Mouse (Mus musculus): ENCODE data around the gene Prr29. TPM values are rescaled to one million over a fixed set of nuclear protein-coding genes. Genes with fewer than 3 reads are reported as not detected.

Prr29 gene
- total RNA-seq (2023): not detected in 4 replicates

DNA sequence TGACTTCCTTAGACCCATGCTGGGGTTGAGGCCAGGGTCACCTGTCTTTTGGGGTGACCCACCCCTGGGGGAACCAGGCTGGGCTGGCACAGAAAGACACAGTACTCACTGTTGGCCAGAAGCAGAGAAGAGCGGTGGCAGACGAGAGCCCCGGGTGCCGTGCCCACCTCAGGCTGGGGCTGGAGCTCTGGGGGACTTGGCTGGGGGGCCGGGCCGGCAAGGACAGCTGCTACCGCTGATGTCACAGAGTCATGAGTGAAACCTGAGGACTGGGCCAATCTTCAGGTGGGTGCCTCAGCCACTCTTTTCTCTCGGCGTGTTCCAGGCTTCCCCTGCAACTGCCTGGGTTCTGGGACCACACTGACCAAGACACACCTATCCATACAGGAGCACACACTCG, at the start of gene Prr29:
Prr29 (plus strand) TSS at position 107 of the 400 bp plus-strand sequence.

DNA sequence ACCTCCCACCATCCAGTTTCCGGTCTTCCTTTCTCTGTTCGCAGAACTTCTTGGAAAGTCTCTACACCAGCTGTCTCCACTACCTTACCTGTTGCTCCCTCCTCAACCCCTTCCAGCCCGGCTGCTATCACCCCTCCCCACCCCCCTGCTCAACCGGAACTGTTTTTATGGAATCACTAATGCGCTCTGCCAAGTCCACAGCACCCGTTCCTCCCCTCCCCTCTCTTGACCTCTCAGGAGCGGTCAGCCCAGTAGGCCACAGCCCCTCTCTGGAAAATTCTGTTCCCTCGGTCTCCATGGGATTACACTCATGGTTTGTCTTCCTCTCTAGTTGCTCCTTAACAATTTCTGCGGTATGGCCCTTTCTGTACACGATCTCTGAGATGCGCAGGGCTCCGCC, 12.1 kb upstream of the Prr29 start, which contains the start of gene Scn4a:
Scn4a (minus strand) TSS at position 101 of the 400 bp plus-strand sequence.

DNA sequence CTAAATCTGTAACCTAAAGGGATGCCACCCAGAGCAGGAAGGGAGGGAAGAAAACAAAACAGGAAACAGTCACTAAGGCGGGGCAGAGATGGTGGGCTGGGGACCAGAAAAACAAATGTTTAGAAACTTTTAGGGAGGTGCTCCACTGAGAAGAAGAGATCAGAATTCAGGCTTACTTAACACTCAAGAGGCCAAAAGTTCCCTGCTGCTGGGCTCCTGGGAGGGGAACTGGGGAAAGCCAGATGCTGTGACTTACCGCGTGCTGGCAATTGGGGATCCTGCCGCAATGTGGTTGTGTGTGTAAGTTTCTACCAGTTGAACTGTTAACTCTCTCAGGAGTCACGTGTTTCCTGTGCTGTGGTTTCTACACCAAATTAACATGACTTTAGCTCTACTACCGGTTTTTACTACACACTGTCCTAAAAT, 22.5 kb downstream of the Prr29 start, which contains the start of gene Icam2:
Icam2 (minus strand) TSS at position 285 of the 426 bp plus-strand sequence.

Other genes with a start within 250 kb of the Prr29 start
- 6.0 to 12.4 TPM (median 8.7 TPM) in 4 replicates for gene Gm10840, start 204.6 kb upstream of the Prr29 start, total RNA-seq (2023)
- gene Limd2, start 204.6 kb upstream of the Prr29 start, total RNA-seq (2023): 449 to 469 TPM (median 459 TPM) in 4 replicates
- 40.6 to 45.5 TPM (median 44.0 TPM) in 4 replicates for gene Strada, start 163.3 kb upstream of the Prr29 start, total RNA-seq (2023)
- gene Ccdc47, start 149.1 kb upstream of the Prr29 start, total RNA-seq (2023): 34.5 to 46.0 TPM (median 40.2 TPM) in 4 replicates
- gene Ddx42, start 148.5 kb upstream of the Prr29 start, total RNA-seq (2023): 62.9 to 70.1 TPM (median 66.8 TPM) in 4 replicates
- 56.4 to 76.1 TPM (median 69.5 TPM) in 4 replicates for gene Ftsj3, start 109.4 kb upstream of the Prr29 start, total RNA-seq (2023)
- 48.0 to 55.8 TPM (median 52.8 TPM) in 4 replicates for gene Psmc5, start 109.3 kb upstream of the Prr29 start, total RNA-seq (2023)
- gene Smarcd2, start 92.5 kb upstream of the Prr29 start, total RNA-seq (2023): 139 to 173 TPM (median 145 TPM) in 4 replicates
- 0.32 to 0.42 TPM (median 0.41 TPM) in 3 of 4 replicates, not detected in the other for gene Tcam1, start 88.8 kb upstream of the Prr29 start, total RNA-seq (2023)
- gene Gh, start 63.6 kb upstream of the Prr29 start, total RNA-seq (2023): 8.6 to 12.0 TPM (median 11.0 TPM) in 4 replicates
- 1,261 to 1,403 TPM (median 1,279 TPM) in 4 replicates for gene Cd79b, start 50.7 kb upstream of the Prr29 start, total RNA-seq (2023)
- gene Scn4a, start 12.2 kb upstream of the Prr29 start, total RNA-seq (2023): 17.0 to 20.9 TPM (median 18.2 TPM) in 4 replicates
- 73.9 to 83.6 TPM (median 78.4 TPM) in 4 replicates for gene Icam2, start 22.6 kb downstream of the Prr29 start, total RNA-seq (2023)
- gene Ern1, start 122.4 kb downstream of the Prr29 start, total RNA-seq (2023): 11.1 to 13.5 TPM (median 11.6 TPM) in 4 replicates
- gene Tex2, start 248.0 kb downstream of the Prr29 start, total RNA-seq (2023): 11.8 to 15.3 TPM (median 13.1 TPM) in 4 replicates

All from B cell, adult 62 days (primary cell).